Mouse (Mus musculus): ENCODE measurements around the gene Wdr27. TPM values are rescaled to one million over a fixed set of nuclear protein-coding genes. Genes with fewer than 3 reads are reported as not detected.

Wdr27 gene
- polyA plus RNA-seq (2015; fragmentation: Nextera tagmentation; extraction: Ambion mirVana) = 12.2 and 12.9 TPM in 2 replicates

GRCm38 (mm10) chr17:14943009-14943728 is at the start of gene Wdr27, which contains the start of gene 1600012H06Rik:
TSS of gene Wdr27 (minus strand) at chr17:14943158.
TSS of gene 1600012H06Rik (plus strand) at chr17:14943184.

GRCm38 (mm10) chr17:14978362-14979038 is 35.5 kb upstream of the Wdr27 start, which contains the start of the genes 9030025P20Rik and Gm3417:
TSS of gene 9030025P20Rik (plus strand) at chr17:14978468.
TSS of gene Gm3417 (minus strand) at chr17:14978790.

GRCm38 (mm10) chr17:14960951-14961556 is 18.1 kb upstream of the Wdr27 start, which contains the start of gene Phf10:
TSS of gene Phf10 (minus strand) at chr17:14961273.

Other genes starting within 250 kb of the Wdr27 start
- gene Thbs2, start 248.9 kb downstream of the Wdr27 start, polyA plus RNA-seq (2015; fragmentation: Nextera tagmentation; extraction: Ambion mirVana) = 7.7 and 8.2 TPM in 2 replicates
- gene 1600012H06Rik, start within 50 bp of the Wdr27 start, polyA plus RNA-seq (2015; fragmentation: Nextera tagmentation; extraction: Ambion mirVana) = 20.4 and 24.6 TPM in 2 replicates
- gene Phf10, start 18.1 kb upstream of the Wdr27 start, polyA plus RNA-seq (2015; fragmentation: Nextera tagmentation; extraction: Ambion mirVana) = 15.4 and 21.4 TPM in 2 replicates
- gene 9030025P20Rik, start 35.3 kb upstream of the Wdr27 start, polyA plus RNA-seq (2015; fragmentation: Nextera tagmentation; extraction: Ambion mirVana) = 5.2 and 5.6 TPM in 2 replicates
- gene Gm3417, start 35.6 kb upstream of the Wdr27 start, polyA plus RNA-seq (2015; fragmentation: Nextera tagmentation; extraction: Ambion mirVana) = 1.7 TPM in 1 of 2 replicates, not detected in the other
- 6.3 and 7.0 TPM in 2 replicates for gene Gm3435, start 67.0 kb upstream of the Wdr27 start, polyA plus RNA-seq (2015; fragmentation: Nextera tagmentation; extraction: Ambion mirVana)
- 58.2 and 66.2 TPM in 2 replicates for gene Ermard, start 98.0 kb upstream of the Wdr27 start, polyA plus RNA-seq (2015; fragmentation: Nextera tagmentation; extraction: Ambion mirVana)
- gene Tcte3, start 98.3 kb upstream of the Wdr27 start, polyA plus RNA-seq (2015; fragmentation: Nextera tagmentation; extraction: Ambion mirVana) = 0.90 and 1.4 TPM in 2 replicates
- 3.4 and 4.9 TPM in 2 replicates for gene Gm3448, start 98.4 kb upstream of the Wdr27 start, polyA plus RNA-seq (2015; fragmentation: Nextera tagmentation; extraction: Ambion mirVana)